ENCODE assay signal across 8 mouse cellular contexts in the genomic region with DNA sequence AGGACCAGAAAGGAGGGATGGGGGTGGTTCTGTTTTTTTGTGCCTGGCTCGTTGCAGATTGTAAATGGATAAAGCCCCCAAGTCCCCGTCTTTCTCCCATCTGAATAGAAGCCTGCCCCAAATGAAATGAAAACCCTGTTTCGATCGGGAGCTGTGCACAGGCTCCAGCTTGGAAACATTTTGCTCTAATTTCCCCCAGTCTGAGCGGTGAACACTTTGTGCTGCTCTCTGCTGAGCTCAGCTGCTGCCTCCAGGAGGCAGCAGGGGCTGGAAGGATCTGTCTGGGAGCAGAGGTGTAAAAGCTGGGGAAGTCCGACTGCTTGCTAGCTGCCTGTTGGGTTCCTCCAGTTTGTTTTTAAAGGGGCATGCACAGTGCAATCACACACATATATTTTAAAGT. TPM values are rescaled to one million over a fixed set of nuclear protein-coding genes. Genes with fewer than 3 reads are reported as not detected.
DNase-seq lines count a peak whose midpoint lies in the region; ATAC-seq and TF ChIP-seq lines count a peak whose summit lies in the region.

No protein-coding gene starts in this region.

- H3K27ac ChIP-seq in brown adipose tissue, adult 24 weeks (replicated peaks; ENCODE audit: low read depth, low read length) = peak overlapping the region; percentile 97
- H3K27ac ChIP-seq in limb, embryonic 15.5 days = peak overlapping the region; percentile 87

- H3K9ac ChIP-seq in limb, embryonic 15.5 days = peak overlapping the region; percentile 64; the same call in 1 of the 2 replicates

- TF ChIP-seq POLR2A in myocyte (IDR thresholded peaks at IDR 0.05; ENCODE audit: insufficient read length, low read depth) = no peak

- peaks cover 52% of the 10 kb centered on the region for H3K79me2 ChIP-seq in myocyte (ENCODE audit: control insufficient read depth, insufficient read depth)

- H3K4me3 ChIP-seq in brown adipose tissue, adult 24 weeks (ENCODE audit: insufficient read depth, low read depth, low read length) = peak overlapping the region; percentile 62
- H3K4me3 ChIP-seq in limb, embryonic 15.5 days = peak overlapping the region; percentile 60
- peak overlapping the region; percentile 50 for H3K4me3 ChIP-seq in myocyte

- no peak for ATAC-seq in limb, embryonic 15.5 days (ENCODE audit: insufficient number of reproducible peaks, low FRiP score, low TSS enrichment, low read depth)

- no peaks in the 10 kb centered on the region; the same call in 1 of the 2 replicates for H3K36me3 ChIP-seq in limb, embryonic 15.5 days
- no peaks in the 10 kb centered on the region for H3K36me3 ChIP-seq in myocyte (ENCODE audit: control insufficient read depth, insufficient read depth)

- 0 out of 2 replicates have a peak, but pooled peaks cover 3% of the 10 kb centered on the region for H3K27me3 ChIP-seq in limb, embryonic 15.5 days
- H3K27me3 ChIP-seq in myocyte (ENCODE audit: control insufficient read depth, insufficient read depth, insufficient read length) = no peaks in the 10 kb centered on the region

- 1% methylated on average over 6 of the region's 6 CpGs for WGBS in limb, embryonic 15.5 days

- H3K9me3 ChIP-seq in limb, embryonic 15.5 days = no peaks in the 10 kb centered on the region

- DNase-seq in adrenal gland, adult 2 months = peak; percentile 74
- DNase-seq in adrenal gland, adult 8-10 months = no peak
- DNase-seq in gastrocnemius, postnatal 25 days = peak; percentile 52
- peak; percentile 49 for DNase-seq in kidney, adult 18-20 months
- DNase-seq in natural killer cell, adult 2 months (ENCODE audit: low spot score in 2 of 2) = no peak

- peak overlapping the region; percentile 50 for H3K4me2 ChIP-seq in limb, embryonic 15.5 days
- peak overlapping the region; percentile 76 for H3K4me2 ChIP-seq in myocyte (ENCODE audit: low read depth)

- H3K4me1 ChIP-seq in brown adipose tissue, adult 24 weeks (ENCODE audit: control insufficient read depth, insufficient read depth, insufficient read length, low read length) = peaks cover 26% of the 10 kb centered on the region
- H3K4me1 ChIP-seq in limb, embryonic 15.5 days = peaks cover 72% of the 10 kb centered on the region

- no peak overlapping the region for H3ac ChIP-seq in myocyte (ENCODE audit: control insufficient read depth, insufficient read length)

TF ChIP-seq in myocyte, 11 proteins besides CTCF, POLR2A, EP300 and RAD21:
- no peak for TF ChIP-seq SRF (IDR thresholded peaks at IDR 0.05; ENCODE audit: control insufficient read depth, insufficient read length, low read depth)
- TF ChIP-seq MYOG (IDR thresholded peaks at IDR 0.05; ENCODE audit: control insufficient read depth in 1 of 3, insufficient read depth in 1 of 3, insufficient read length in 2 of 3, low read depth in 2 of 3) = peak in 1 of 3 experiments; percentile 19

RNA-seq across cellular contexts. Expression of gene Ackr3, which starts 1.4 kb away (rescaled TPM):
- 100 to 1,000 TPM in 1 of 2 experiments, 10 to 100 TPM in 1; 90.5 to 175 TPM for total RNA-seq in adrenal gland, adult 2 months (2021)
- polyA plus RNA-seq in adrenal gland, adult 2 months (2012; rRNA removed) = 246 and 317 TPM in 2 replicates
- total RNA-seq in adrenal gland, adult 8-10 months (2022) = 10 to 100 TPM; 20.0 to 86.1 (median 59.0) TPM
- 74.7 and 97.7 TPM in 2 replicates for polyA plus RNA-seq in brown adipose tissue, adult 24 weeks (2012; ENCODE audit: insufficient read depth, insufficient read length, missing spikeins)
- 10 to 100 TPM; 10.5 to 13.2 TPM for total RNA-seq in gastrocnemius, postnatal 25 days (2021)
- polyA plus RNA-seq in limb, embryonic 15.5 days (2015; fragmentation: Nextera tagmentation; extraction: Ambion mirVana) = 34.6 and 38.1 TPM in 2 replicates
- polyA plus RNA-seq in myocyte (2012; fragmentation: generic; extraction: Trizol) = 10.8 TPM

RNA-seq across cellular contexts. Expression of gene Iqca, which starts 52.0 kb away (rescaled TPM):
- total RNA-seq in adrenal gland, adult 2 months (2021) = not detected
- polyA plus RNA-seq in adrenal gland, adult 2 months (2012; rRNA removed) = not detected in 2 replicates
- not detected for total RNA-seq in adrenal gland, adult 8-10 months (2022)
- polyA plus RNA-seq in brown adipose tissue, adult 24 weeks (2012; ENCODE audit: insufficient read depth, insufficient read length, missing spikeins) = not detected in 2 replicates
- not detected for total RNA-seq in gastrocnemius, postnatal 25 days (2021)
- polyA plus RNA-seq in limb, embryonic 15.5 days (2015; fragmentation: Nextera tagmentation; extraction: Ambion mirVana) = 0.19 TPM in 1 of 2 replicates, not detected in the other
- 0.02 TPM for polyA plus RNA-seq in myocyte (2012; fragmentation: generic; extraction: Trizol)

Comparison
In these comparisons a context has a peak if more than half of its experiments do, and no peak if none do; other contexts are left out.
1. DNase-seq: peak in adrenal gland, adult 2 months (single experiment), gastrocnemius, postnatal 25 days (single experiment) and kidney, adult 18-20 months (single experiment); none in adrenal gland, adult 8-10 months (single experiment) and natural killer cell, adult 2 months (0 of 2).
2. Peak in every context shown above with its lines, with median percentiles within 50 percentile points of each other: H3K4me3 ChIP-seq.